Comparison of ENCODE assay signal across 8 mouse cellular contexts in the genomic region with DNA sequence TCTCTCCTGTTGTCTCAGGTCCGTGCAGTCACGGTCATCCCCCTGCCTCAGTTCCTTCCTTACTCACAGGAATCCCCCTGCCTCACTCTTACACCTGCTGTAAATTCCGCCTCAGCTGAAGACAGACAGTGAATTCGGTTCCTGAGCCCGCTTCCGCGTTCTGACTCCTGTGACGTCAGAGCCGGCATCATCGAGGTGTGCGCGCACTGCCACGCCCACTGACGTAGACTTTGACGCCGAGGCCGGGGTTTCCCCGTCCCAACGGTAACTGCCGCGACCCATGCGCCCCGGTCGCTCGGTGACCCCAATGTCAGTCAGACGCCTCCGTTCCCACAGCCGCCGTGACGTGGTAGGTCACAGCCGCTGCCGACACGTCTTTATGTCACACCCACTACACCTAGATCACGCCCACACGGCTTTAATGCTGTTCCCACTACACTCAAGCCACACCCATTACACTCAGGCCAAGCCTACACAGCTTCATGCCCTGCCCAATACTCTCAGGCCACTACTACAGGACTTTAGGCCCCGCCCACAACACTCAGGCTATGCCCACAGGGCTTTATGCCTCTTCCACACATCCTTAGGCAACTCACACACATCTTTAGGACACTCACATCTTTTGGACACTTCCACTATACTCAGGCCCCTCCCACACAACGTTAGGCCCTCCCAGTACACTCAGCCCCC.
DNase-seq lines count a peak whose midpoint lies in the region; ATAC-seq lines count a peak whose summit lies in the region.

No protein-coding gene starts in this region.

- H3K4me2 ChIP-seq in embryonic facial prominence, embryonic 11.5 days (ENCODE audit: low read depth, low read length), result peak overlapping the region; percentile 37
- H3K4me2 ChIP-seq in kidney, embryonic 15.5 days, result peak overlapping the region; percentile 67
- peak overlapping the region; percentile 90 for H3K4me2 ChIP-seq in liver, embryonic 13.5 days
- peak overlapping the region; percentile 49 for H3K4me2 ChIP-seq in stomach, embryonic 16.5 days (ENCODE audit: low read depth, low read length)

- DNase-seq in A20 (ENCODE audit: low read depth, low spot score), result peak; percentile 98
- peak; percentile 92 for DNase-seq in adrenal gland, postnatal 10 days
- peak; percentile 89 for DNase-seq in embryonic facial prominence, embryonic 11.5 days (ENCODE audit: low spot score)
- peak; percentile 95 for DNase-seq in heart, embryonic 10.5 days (ENCODE audit: low spot score)
- DNase-seq in liver, embryonic 13.5 days, result peak; percentile 80
- DNase-seq in naive thymus-derived CD4-positive, alpha-beta T cell, adult 2 months (ENCODE audit: low read depth), result peak; percentile 99

- no peaks in the 10 kb centered on the region for H3K4me1 ChIP-seq in embryonic facial prominence, embryonic 11.5 days (ENCODE audit: control insufficient read depth, insufficient read depth, low read length)
- H3K4me1 ChIP-seq in heart, embryonic 10.5 days, result no peaks in the 10 kb centered on the region
- H3K4me1 ChIP-seq in kidney, embryonic 15.5 days, result peaks cover 8% of the 10 kb centered on the region; the same call in 1 of the 2 replicates
- peaks cover 17% of the 10 kb centered on the region for H3K4me1 ChIP-seq in liver, embryonic 13.5 days (replicated peaks)
- H3K4me1 ChIP-seq in stomach, embryonic 16.5 days (ENCODE audit: control insufficient read depth, insufficient read depth, low read length), result 0 out of 2 replicates have a peak, but pooled peaks cover 4% of the 10 kb centered on the region

- H3K36me3 ChIP-seq in embryonic facial prominence, embryonic 11.5 days (replicated peaks; ENCODE audit: control insufficient read depth, insufficient read depth, low read depth, low read length), result no peaks in the 10 kb centered on the region
- no peaks in the 10 kb centered on the region for H3K36me3 ChIP-seq in heart, embryonic 10.5 days
- H3K36me3 ChIP-seq in kidney, embryonic 15.5 days, result no peaks in the 10 kb centered on the region
- H3K36me3 ChIP-seq in liver, embryonic 13.5 days, result no peaks in the 10 kb centered on the region
- no peaks in the 10 kb centered on the region for H3K36me3 ChIP-seq in stomach, embryonic 16.5 days (ENCODE audit: control insufficient read depth, insufficient read depth, low read length)

- H3K27ac ChIP-seq in embryonic facial prominence, embryonic 11.5 days (replicated peaks; ENCODE audit: low read depth, low read length), result peak overlapping the region; percentile 89
- peak overlapping the region; percentile 95 for H3K27ac ChIP-seq in heart, embryonic 10.5 days
- peak overlapping the region; percentile 99 for H3K27ac ChIP-seq in kidney, embryonic 15.5 days
- H3K27ac ChIP-seq in liver, embryonic 13.5 days, result peak overlapping the region; percentile 87
- H3K27ac ChIP-seq in stomach, embryonic 16.5 days (ENCODE audit: low read length), result peak overlapping the region; percentile 100

- no peaks in the 10 kb centered on the region for H3K27me3 ChIP-seq in embryonic facial prominence, embryonic 11.5 days (ENCODE audit: control insufficient read depth, insufficient read depth, low read length)
- H3K27me3 ChIP-seq in heart, embryonic 10.5 days (ENCODE audit: insufficient read depth, poor library complexity, severe bottlenecking), result no peaks in the 10 kb centered on the region
- H3K27me3 ChIP-seq in kidney, embryonic 15.5 days, result no peaks in the 10 kb centered on the region
- no peaks in the 10 kb centered on the region for H3K27me3 ChIP-seq in liver, embryonic 13.5 days
- H3K27me3 ChIP-seq in stomach, embryonic 16.5 days (ENCODE audit: control insufficient read depth, insufficient read depth, low read length), result no peaks in the 10 kb centered on the region

- WGBS in embryonic facial prominence, embryonic 11.5 days, result under 1% methylated on average over 37 of the region's 37 CpGs
- under 1% methylated on average over 37 of the region's 37 CpGs for WGBS in heart, embryonic 10.5 days
- WGBS in kidney, embryonic 15.5 days, result under 1% methylated on average over 37 of the region's 37 CpGs
- WGBS in liver, embryonic 13.5 days (ENCODE audit: insufficient replicate concordance), result under 1% methylated on average over 37 of the region's 37 CpGs
- WGBS in stomach, embryonic 16.5 days, result under 1% methylated on average over 37 of the region's 37 CpGs

- no peaks in the 10 kb centered on the region; the same call in 1 of the 2 replicates for H3K9me3 ChIP-seq in embryonic facial prominence, embryonic 11.5 days (replicated peaks; ENCODE audit: control insufficient read depth, low read length)
- H3K9me3 ChIP-seq in heart, embryonic 10.5 days, result peaks cover 10% of the 10 kb centered on the region; the same call in 1 of the 2 replicates
- 0 out of 2 replicates have a peak, but pooled peaks cover 4% of the 10 kb centered on the region for H3K9me3 ChIP-seq in kidney, embryonic 15.5 days (replicated peaks)
- peaks cover 11% of the 10 kb centered on the region; the same call in 1 of the 2 replicates for H3K9me3 ChIP-seq in liver, embryonic 13.5 days (replicated peaks)
- peaks cover 8% of the 10 kb centered on the region; the same call in 1 of the 2 replicates for H3K9me3 ChIP-seq in stomach, embryonic 16.5 days (replicated peaks; ENCODE audit: control insufficient read depth, low read length)

- H3K9ac ChIP-seq in embryonic facial prominence, embryonic 11.5 days (replicated peaks; ENCODE audit: low read length), result peak overlapping the region; percentile 73
- peak overlapping the region; percentile 60 for H3K9ac ChIP-seq in kidney, embryonic 15.5 days
- H3K9ac ChIP-seq in liver, embryonic 13.5 days, result peak overlapping the region; percentile 71
- peak overlapping the region; percentile 81 for H3K9ac ChIP-seq in stomach, embryonic 16.5 days (ENCODE audit: low read length)

- H3K4me3 ChIP-seq in embryonic facial prominence, embryonic 11.5 days (ENCODE audit: low read depth, low read length), result peak overlapping the region; percentile 56
- peak overlapping the region; percentile 66 for H3K4me3 ChIP-seq in heart, embryonic 10.5 days
- H3K4me3 ChIP-seq in kidney, embryonic 15.5 days (replicated peaks), result peak overlapping the region; percentile 70
- peak overlapping the region; percentile 70 for H3K4me3 ChIP-seq in liver, embryonic 13.5 days (replicated peaks)
- H3K4me3 ChIP-seq in stomach, embryonic 16.5 days (replicated peaks; ENCODE audit: low read length), result peak overlapping the region; percentile 81

- peak; percentile 77 for ATAC-seq in embryonic facial prominence, embryonic 11.5 days (replicated peaks; ENCODE audit: insufficient number of reproducible peaks, low FRiP score, low TSS enrichment, low read depth)
- ATAC-seq in kidney, embryonic 15.5 days (replicated peaks; ENCODE audit: low FRiP score), result peak; percentile 74
- peak; percentile 57 for ATAC-seq in liver, embryonic 13.5 days (ENCODE audit: low read depth)
- ATAC-seq in stomach, embryonic 16.5 days (ENCODE audit: insufficient read depth, low FRiP score), result peak; percentile 69

Comparison
In these comparisons a context has a peak if more than half of its experiments do, and no peak if none do; other contexts are left out.
1. Peak in every context shown above with its lines: DNase-seq, ATAC-seq, H3K4me3 ChIP-seq and H3K27ac ChIP-seq.
2. H3K4me2 ChIP-seq: peak in every context shown above with its lines; median percentile 90 in liver, embryonic 13.5 days; 67 in kidney, embryonic 15.5 days; 49 in stomach, embryonic 16.5 days; 37 in embryonic facial prominence, embryonic 11.5 days.